Mouse (Mus musculus) forebrain, embryonic 13.5 days (tissue): ENCODE data around the gene Pex10. TPM values are rescaled to one million over a fixed set of nuclear protein-coding genes. Genes with fewer than 3 reads are reported as not detected.
A peak's percentile ranks its signal among the peaks of the same experiment; 100 is the strongest.

Experiments
- ATAC-seq: fragments of 200-750 bp; cut with Nextera tagmentation; 2 replicates; pipeline ENCODE4 v1.8.0; 2017
- H3K27ac ChIP-seq: fragments of 300-500 bp; sonication (generic); 2 replicates; pipeline ENCODE4 v1.5.1; 2015; ENCODE audit warnings: inconsistent platforms, mild to moderate bottlenecking, moderate library complexity
- H3K27me3 ChIP-seq: fragments of 300-500 bp; sonication (generic); 2 replicates; pipeline ENCODE4 v1.6.1; 2015; ENCODE audit warnings: mild to moderate bottlenecking, inconsistent platforms
- H3K36me3 ChIP-seq: fragments of 300-500 bp; sonication (generic); 2 replicates; pipeline ENCODE4 v1.6.1; 2015; ENCODE audit warnings: mild to moderate bottlenecking, inconsistent platforms; ENCODE audit not compliant: poor library complexity, severe bottlenecking
- H3K4me1 ChIP-seq: fragments of 300-500 bp; sonication (generic); 2 replicates; pipeline ENCODE4 v1.6.1; 2015; ENCODE audit warnings: inconsistent platforms
- H3K4me2 ChIP-seq: fragments of 300-500 bp; sonication (generic); 2 replicates; pipeline ENCODE4 v1.6.1; 2015; ENCODE audit warnings: inconsistent platforms, mild to moderate bottlenecking, moderate library complexity
- H3K4me3 ChIP-seq: fragments of 300-500 bp; sonication (generic); 2 replicates; pipeline ENCODE4 v1.5.1; 2015; ENCODE audit warnings: mild to moderate bottlenecking, inconsistent platforms
- H3K9ac ChIP-seq: fragments of 300-500 bp; sonication (generic); 2 replicates; pipeline ENCODE4 v1.6.1; 2015; ENCODE audit warnings: mild to moderate bottlenecking, inconsistent platforms
- H3K9me3 ChIP-seq: fragments of 300-500 bp; sonication (generic); replicated peaks from 2 replicates; pipeline ENCODE4 v1.6.1; 2016; ENCODE audit warnings: inconsistent platforms
- WGBS: fragments of 180-500 bp; shearing (Covaris S2); methylation state at CpG from one replicate; pipeline ENCODE4 v1.1.7; 2015; 5-methylcytosine and 5-hydroxymethylcytosine counted together
- polyA plus RNA-seq: library from polyadenylated mRNA; unstranded; fragments of >200 nt; fragmentation: Nextera tagmentation; extraction: Ambion mirVana; gene quantifications from 2 replicates; pipeline ENCODE4 v1.2.1, GENCODE M21; 2015

The Pex10 gene
- polyA plus RNA-seq, 1 experiment from 2014 or later, result 18.5 TPM

GRCm38 (mm10) chr4:155095967-155096366 is 29.2 kb downstream of the Pex10 start:
- no peaks in the 10 kb centered on the region for H3K9me3 ChIP-seq
- H3K27me3 ChIP-seq, result no peaks in the 10 kb centered on the region
- 0 out of 2 replicates have a peak overlapping the region, but pooled peaks have one; percentile 12 for H3K9ac ChIP-seq
- WGBS, result 88% methylated on average over 8 of the region's 8 CpGs
- H3K4me1 ChIP-seq, result peaks cover 11% of the 10 kb centered on the region
- H3K27ac ChIP-seq, result no peak overlapping the region
- peaks cover 3% of the 10 kb centered on the region; the same call in 1 of the 2 replicates for H3K36me3 ChIP-seq
- ATAC-seq, result no peak
- H3K4me2 ChIP-seq, result no peak overlapping the region
- H3K4me3 ChIP-seq, result no peak overlapping the region

- Histone ChIP-seq H3K4me1 (peaks cover 13% of the 10 kb centered on the region), H3K9ac (no peak overlapping the region), H3K36me3 (no peaks in the 10 kb centered on the region), H3K4me3 (no peak overlapping the region), H3K27ac (no peak overlapping the region), H3K27me3 (no peaks in the 10 kb centered on the region), H3K9me3 (no peaks in the 10 kb centered on the region), H3K4me2 (no peak overlapping the region)
- ATAC-seq, result no peak
- WGBS, result 84% methylated on average over 6 of the region's 6 CpGs
These were observed 30.6 kb downstream of the Pex10 start for GRCm38 (mm10) chr4:155097452-155097851.

- Histone ChIP-seq H3K27ac (no peak overlapping the region), H3K4me2 (no peak overlapping the region), H3K36me3 (no peaks in the 10 kb centered on the region), H3K9ac (no peak overlapping the region), H3K9me3 (no peaks in the 10 kb centered on the region), H3K4me3 (no peak overlapping the region), H3K27me3 (no peaks in the 10 kb centered on the region), H3K4me1 (peaks cover 13% of the 10 kb centered on the region)
- WGBS, result 76% methylated on average over 4 of the region's 4 CpGs
- no peak for ATAC-seq
These were observed 31.8 kb downstream of the Pex10 start for GRCm38 (mm10) chr4:155098572-155098971.

GRCm38 (mm10) chr4:155107886-155108285 is 41.1 kb downstream of the Pex10 start:
- Histone ChIP-seq H3K4me1 (no peaks in the 10 kb centered on the region), H3K9me3 (no peaks in the 10 kb centered on the region), H3K27me3 (no peaks in the 10 kb centered on the region), H3K27ac (no peak overlapping the region), H3K36me3 (no peaks in the 10 kb centered on the region), H3K9ac (no peak overlapping the region), H3K4me3 (no peak overlapping the region), H3K4me2 (no peak overlapping the region)
- 97% methylated on average over 4 of the region's 4 CpGs for WGBS
- no peak for ATAC-seq

GRCm38 (mm10) chr4:155109471-155109870 is 42.7 kb downstream of the Pex10 start:
- ATAC-seq, result no peak
- Histone ChIP-seq H3K27ac (no peak overlapping the region), H3K4me2 (no peak overlapping the region), H3K36me3 (no peaks in the 10 kb centered on the region), H3K27me3 (no peaks in the 10 kb centered on the region), H3K9me3 (no peaks in the 10 kb centered on the region), H3K9ac (no peak overlapping the region), H3K4me3 (no peak overlapping the region), H3K4me1 (no peaks in the 10 kb centered on the region)
- WGBS, result 84% methylated on average over 5 of the region's 5 CpGs

GRCm38 (mm10) chr4:155113766-155114410 is 47.1 kb downstream of the Pex10 start:
- Histone ChIP-seq H3K27me3 (no peaks in the 10 kb centered on the region), H3K4me2 (no peak overlapping the region), H3K9me3 (no peaks in the 10 kb centered on the region), H3K27ac (no peak overlapping the region), H3K9ac (no peak overlapping the region), H3K36me3 (no peaks in the 10 kb centered on the region), H3K4me1 (peaks cover 15% of the 10 kb centered on the region), H3K4me3 (no peak overlapping the region)
- WGBS, result 63% methylated on average over 8 of the region's 8 CpGs
- no peak for ATAC-seq

GRCm38 (mm10) chr4:155116607-155117006 is 49.8 kb downstream of the Pex10 start:
- no peak overlapping the region for H3K27ac ChIP-seq
- no peak overlapping the region for H3K4me2 ChIP-seq
- no peak overlapping the region for H3K4me3 ChIP-seq
- H3K36me3 ChIP-seq, result no peaks in the 10 kb centered on the region
- WGBS, result 91% methylated on average over 4 of the region's 4 CpGs
- peaks cover 27% of the 10 kb centered on the region for H3K4me1 ChIP-seq
- no peaks in the 10 kb centered on the region for H3K27me3 ChIP-seq
- H3K9me3 ChIP-seq, result no peaks in the 10 kb centered on the region
- H3K9ac ChIP-seq, result no peak overlapping the region
- no peak for ATAC-seq

- no peak overlapping the region; the same call in 1 of the 2 replicates for H3K27ac ChIP-seq
- no peaks in the 10 kb centered on the region for H3K9me3 ChIP-seq
- ATAC-seq, result no peak
- peaks cover 36% of the 10 kb centered on the region for H3K4me1 ChIP-seq
- H3K9ac ChIP-seq, result no peak overlapping the region
- 85% methylated on average over 6 of the region's 6 CpGs for WGBS
- no peaks in the 10 kb centered on the region for H3K27me3 ChIP-seq
- no peak overlapping the region for H3K4me2 ChIP-seq
- no peak overlapping the region for H3K4me3 ChIP-seq
- no peaks in the 10 kb centered on the region for H3K36me3 ChIP-seq
These were observed 50.7 kb downstream of the Pex10 start for GRCm38 (mm10) chr4:155117396-155117978.

- ATAC-seq, result no peak
- WGBS, result 56% methylated on average over 10 of the region's 10 CpGs
- no peak overlapping the region for H3K9ac ChIP-seq
- no peaks in the 10 kb centered on the region for H3K27me3 ChIP-seq
- H3K4me3 ChIP-seq, result no peak overlapping the region
- peak overlapping the region; percentile 58; the same call in 1 of the 2 replicates for H3K27ac ChIP-seq
- no peaks in the 10 kb centered on the region for H3K9me3 ChIP-seq
- H3K4me2 ChIP-seq, result no peak overlapping the region
- H3K36me3 ChIP-seq, result no peaks in the 10 kb centered on the region
- H3K4me1 ChIP-seq, result peaks cover 43% of the 10 kb centered on the region
These were observed 51.5 kb downstream of the Pex10 start for GRCm38 (mm10) chr4:155118278-155118677.

- H3K27ac ChIP-seq, result no peak overlapping the region
- H3K27me3 ChIP-seq, result no peaks in the 10 kb centered on the region
- H3K9me3 ChIP-seq, result no peaks in the 10 kb centered on the region
- no peak overlapping the region for H3K9ac ChIP-seq
- H3K4me2 ChIP-seq, result no peak overlapping the region
- ATAC-seq, result no peak
- no peak overlapping the region for H3K4me3 ChIP-seq
- WGBS, result 82% methylated on average over 7 of the region's 7 CpGs
- no peaks in the 10 kb centered on the region for H3K36me3 ChIP-seq
- peaks cover 47% of the 10 kb centered on the region for H3K4me1 ChIP-seq
These were observed 53.2 kb downstream of the Pex10 start for GRCm38 (mm10) chr4:155120038-155120437.

- Histone ChIP-seq H3K9ac (no peak overlapping the region), H3K4me2 (no peak overlapping the region), H3K36me3 (no peaks in the 10 kb centered on the region), H3K27me3 (no peaks in the 10 kb centered on the region), H3K27ac (no peak overlapping the region), H3K4me3 (no peak overlapping the region), H3K9me3 (no peaks in the 10 kb centered on the region), H3K4me1 (peaks cover 48% of the 10 kb centered on the region)
- WGBS, result 85% methylated on average over 5 of the region's 5 CpGs
- no peak for ATAC-seq
These were observed 53.8 kb downstream of the Pex10 start for GRCm38 (mm10) chr4:155120583-155120982.

GRCm38 (mm10) chr4:155121222-155121621 is 54.4 kb downstream of the Pex10 start:
- Histone ChIP-seq H3K4me3 (no peak overlapping the region), H3K27ac (no peak overlapping the region), H3K9me3 (no peaks in the 10 kb centered on the region), H3K4me1 (peaks cover 48% of the 10 kb centered on the region), H3K4me2 (no peak overlapping the region), H3K9ac (no peak overlapping the region), H3K36me3 (no peaks in the 10 kb centered on the region), H3K27me3 (no peaks in the 10 kb centered on the region)
- WGBS, result 90% methylated on average over 6 of the region's 6 CpGs
- ATAC-seq, result no peak
